ENCODE assay signal across 8 mouse cellular contexts in genomic region chr5:73222397-73222796, GRCm38 (mm10). TPM values are rescaled to one million over a fixed set of nuclear protein-coding genes. Genes with fewer than 3 reads are reported as not detected.
DNase-seq lines count a peak whose midpoint lies in the region; ATAC-seq and TF ChIP-seq lines count a peak whose summit lies in the region.

No protein-coding gene starts in this region.

- H3K36me3 ChIP-seq in forebrain, postnatal 0 days (ENCODE audit: insufficient read depth): 0 out of 2 replicates have a peak, but pooled peaks cover 4% of the 10 kb centered on the region
- H3K36me3 ChIP-seq in forebrain, embryonic 12.5 days (replicated peaks): peaks cover 10% of the 10 kb centered on the region
- H3K36me3 ChIP-seq in ES-E14 (ENCODE audit: control insufficient read depth, insufficient read depth, low read length, poor library complexity, severe bottlenecking): no peaks in the 10 kb centered on the region

- intact Hi-C loops in left cerebral cortex, postnatal 4 days (cut with DNase I): no loop called here

- no peak for DNase-seq in forebrain, postnatal 0 days
- DNase-seq in left cerebral cortex, postnatal 4 days: peak; percentile 31
- no peak for DNase-seq in left cerebral cortex, adult 18-20 months (ENCODE audit: low spot score in 2 of 2)
- no peak for DNase-seq in ES-E14 (ENCODE audit: low read depth, low spot score)
- no peak for DNase-seq in right cerebral cortex, postnatal 10 days (ENCODE audit: low spot score in 2 of 2)
- DNase-seq in gastrocnemius, postnatal 4 days (ENCODE audit: low spot score in 2 of 2): no peak

- peak; percentile 55 for TF ChIP-seq CTCF in forebrain, postnatal 0 days (IDR thresholded peaks at IDR 0.05; ENCODE audit: low read depth)
- TF ChIP-seq CTCF in embryonic fibroblast, embryonic 13.5 days (IDR thresholded peaks at IDR 0.05; ENCODE audit: borderline replicate concordance, insufficient read depth, low read length): peak; percentile 3; the same call in 1 of the 2 replicates

- no peaks in the 10 kb centered on the region for H3K27me3 ChIP-seq in forebrain, postnatal 0 days (ENCODE audit: insufficient read depth, low read length)
- H3K27me3 ChIP-seq in forebrain, embryonic 12.5 days: no peaks in the 10 kb centered on the region

- no peaks in the 10 kb centered on the region for H3K9me3 ChIP-seq in forebrain, postnatal 0 days (ENCODE audit: low read length)
- no peaks in the 10 kb centered on the region for H3K9me3 ChIP-seq in forebrain, embryonic 12.5 days
- no peaks in the 10 kb centered on the region for H3K9me3 ChIP-seq in ES-E14 (ENCODE audit: control insufficient read depth, insufficient read depth, low read depth, low read length)

- H3K4me2 ChIP-seq in forebrain, postnatal 0 days (ENCODE audit: low read depth): no peak overlapping the region
- H3K4me2 ChIP-seq in forebrain, embryonic 12.5 days: no peak overlapping the region

- no peak overlapping the region for H3K4me3 ChIP-seq in forebrain, postnatal 0 days (ENCODE audit: low read depth, low read length)
- H3K4me3 ChIP-seq in forebrain, embryonic 12.5 days (replicated peaks): no peak overlapping the region
- H3K4me3 ChIP-seq in ES-E14 (ENCODE audit: insufficient read depth in 1 of 2, low read depth in 1 of 2, low read length in 2 of 2, poor library complexity in 1 of 2, severe bottlenecking in 1 of 2): no peak overlapping the region
- H3K4me3 ChIP-seq in embryonic fibroblast, embryonic 13.5 days (ENCODE audit: insufficient read depth, low read length): no peak overlapping the region

- in situ Hi-C loops in ES-E14 (cut with MboI; ENCODE audit: low sequenced_read_pairs in 2 of 2, unreplicated experiment in 2 of 2): no loop called here

- no peak overlapping the region for H3K27ac ChIP-seq in forebrain, postnatal 0 days (ENCODE audit: low read depth, low read length)
- no peak overlapping the region for H3K27ac ChIP-seq in forebrain, embryonic 12.5 days
- no peak overlapping the region for H3K27ac ChIP-seq in ES-E14 (ENCODE audit: insufficient read depth, low read depth, low read length, poor library complexity, severe bottlenecking)
- no peak overlapping the region for H3K27ac ChIP-seq in embryonic fibroblast, embryonic 13.5 days (ENCODE audit: insufficient read depth, low read length)

- no peak for ATAC-seq in forebrain, postnatal 0 days
- ATAC-seq in forebrain, embryonic 12.5 days (ENCODE audit: low FRiP score): no peak

- WGBS in forebrain, postnatal 0 days: 47% methylated on average over 6 of the region's 6 CpGs
- WGBS in forebrain, embryonic 12.5 days: 47% methylated on average over 6 of the region's 6 CpGs

- no peak overlapping the region for H3K9ac ChIP-seq in forebrain, postnatal 0 days
- no peak overlapping the region for H3K9ac ChIP-seq in forebrain, embryonic 12.5 days
- H3K9ac ChIP-seq in ES-E14 (ENCODE audit: insufficient read depth, low read depth, low read length, poor library complexity, severe bottlenecking): no peak overlapping the region

- no peak for TF ChIP-seq POLR2A in embryonic fibroblast, embryonic 13.5 days (IDR thresholded peaks at IDR 0.05; ENCODE audit: low read depth, low read length)

- H3K4me1 ChIP-seq in forebrain, postnatal 0 days (ENCODE audit: insufficient read depth): no peaks in the 10 kb centered on the region
- H3K4me1 ChIP-seq in forebrain, embryonic 12.5 days: no peaks in the 10 kb centered on the region
- peaks cover 17 to 18% of the 10 kb centered on the region in 2 experiments for H3K4me1 ChIP-seq in ES-E14 (ENCODE audit: control insufficient read depth in 2 of 2, insufficient read depth in 2 of 2, low read length in 2 of 2, poor library complexity in 1 of 2)
- H3K4me1 ChIP-seq in embryonic fibroblast, embryonic 13.5 days (ENCODE audit: control insufficient read depth, insufficient read depth, low read length): peaks cover 5% of the 10 kb centered on the region; the same call in 1 of the 2 replicates

TF ChIP-seq in ES-E14, 5 proteins besides CTCF, POLR2A, EP300 and RAD21:
- TF ChIP-seq HCFC1 (IDR thresholded peaks at IDR 0.05; ENCODE audit: borderline replicate concordance, insufficient read depth, low read length): no peak
- TF ChIP-seq CHD2 (IDR thresholded peaks at IDR 0.05; ENCODE audit: low read depth, low read length): no peak
- 0 out of 2 replicates have a peak, but pooled peaks have one; percentile 11 for TF ChIP-seq ZC3H11A (IDR thresholded peaks at IDR 0.05; ENCODE audit: borderline replicate concordance, low read depth, low read length)
- TF ChIP-seq MAFK (IDR thresholded peaks at IDR 0.05; ENCODE audit: insufficient read depth, low read depth, low read length): no peak
- no peak for TF ChIP-seq ZNF384 (IDR thresholded peaks at IDR 0.05; ENCODE audit: low read depth, low read length)

RNA-seq across cellular contexts. Expression of gene Fryl, which starts 34.0 kb away (rescaled TPM):
- 46.9 and 53.6 TPM in 2 replicates for total RNA-seq in forebrain, postnatal 0 days (2014; rRNA removed)
- polyA plus RNA-seq in forebrain, postnatal 0 days (2015; fragmentation: Nextera tagmentation; extraction: Ambion mirVana): 10.8 and 17.7 TPM in 2 replicates
- polyA plus RNA-seq in forebrain, embryonic 12.5 days (2016; fragmentation: Nextera tagmentation; extraction: Ambion mirVana): 49.7 and 53.4 TPM in 2 replicates
- 10 to 100 TPM; 69.6 to 81.4 TPM for total RNA-seq in left cerebral cortex, postnatal 4 days (2021)
- total RNA-seq in left cerebral cortex, adult 18-20 months (2021): 10 to 100 TPM; 54.2 to 57.5 TPM
- total RNA-seq in ES-E14 (2012; rRNA removed): 52.4 and 53.3 TPM in 2 replicates
- 55.5 and 59.2 TPM in 2 replicates for polyA plus RNA-seq in embryonic fibroblast, embryonic 13.5 days (2011; ENCODE audit: insufficient read length, low read depth, missing spikeins)
- total RNA-seq in gastrocnemius, postnatal 4 days (2021): 10 to 100 TPM; 33.7 to 35.8 TPM
